Mouse (Mus musculus) megakaryocyte, embryonic 14.5 days (primary cell): ENCODE measurements around the gene Dmp1.

Source experiments
- FLI1 ChIP-seq: IDR thresholded peaks from 2 replicates; pipeline ENCODE4 v1.6.1; 2012; ENCODE audit warnings: low read length, inconsistent platforms, mixed read lengths
- GATA1 ChIP-seq: IDR thresholded peaks from 3 replicates; pipeline ENCODE4 v1.6.1; 2012; ENCODE audit warnings: mixed read lengths, low read length, inconsistent platforms, borderline replicate concordance

GRCm38 (mm10) chr5:104183743-104184142, 18.7 kb upstream of the Dmp1 start:
- TF ChIP-seq GATA1: no peak
- TF ChIP-seq FLI1: no peak
